Mouse (Mus musculus) urinary bladder, postnatal 10 days (tissue): Measurements from ENCODE around the gene Dcn.

Experiments
- DNase-seq: peaks from one replicate; pipeline ENCODE4 v3.0.0; 2022; ENCODE audit warnings: low spot score

Dcn gene

GRCm38 (mm10) chr10:97479004-97479766, at the start of gene Dcn:
Gene Dcn (plus strand): TSS chr10:97479609.
- no peak for DNase-seq

- DNase-seq, result no peak
Measured at GRCm38 (mm10) chr10:97436662-97437061, 42.7 kb upstream of the Dcn start.

GRCm38 (mm10) chr10:97442300-97442699, 37.1 kb upstream of the Dcn start:
- no peak for DNase-seq

GRCm38 (mm10) chr10:97446486-97446885, 32.9 kb upstream of the Dcn start:
- DNase-seq, result no peak

GRCm38 (mm10) chr10:97452886-97453285, 26.5 kb upstream of the Dcn start:
- no peak for DNase-seq

- DNase-seq, result no peak
Measured at GRCm38 (mm10) chr10:97453529-97453928, 25.9 kb upstream of the Dcn start.

- DNase-seq, result no peak
Measured at GRCm38 (mm10) chr10:97456993-97457392, 22.4 kb upstream of the Dcn start.

GRCm38 (mm10) chr10:97466818-97467217, 12.6 kb upstream of the Dcn start:
- DNase-seq, result no peak

GRCm38 (mm10) chr10:97469411-97470140, 9.8 kb upstream of the Dcn start:
- DNase-seq, result no peak

GRCm38 (mm10) chr10:97475460-97475859, 3.9 kb upstream of the Dcn start:
- DNase-seq, result no peak

- DNase-seq, result no peak
Measured at GRCm38 (mm10) chr10:97478259-97478658, 1.1 kb upstream of the Dcn start.

GRCm38 (mm10) chr10:97482150-97482549, 2.7 kb downstream of the Dcn start:
- DNase-seq, result no peak

GRCm38 (mm10) chr10:97484049-97484448, 4.6 kb downstream of the Dcn start:
- DNase-seq, result no peak

GRCm38 (mm10) chr10:97485151-97485550, 5.7 kb downstream of the Dcn start:
- DNase-seq, result no peak

GRCm38 (mm10) chr10:97486085-97486484, 6.7 kb downstream of the Dcn start:
- no peak for DNase-seq

- no peak for DNase-seq
Measured at GRCm38 (mm10) chr10:97487269-97487989, 8.0 kb downstream of the Dcn start.

GRCm38 (mm10) chr10:97492367-97492980, 13.1 kb downstream of the Dcn start:
- DNase-seq, result no peak

GRCm38 (mm10) chr10:97497646-97498045, 18.2 kb downstream of the Dcn start:
- no peak for DNase-seq

- no peak for DNase-seq
Measured at GRCm38 (mm10) chr10:97523366-97523765, 44.0 kb downstream of the Dcn start.

- no peak for DNase-seq
Measured at GRCm38 (mm10) chr10:97535697-97536096, 56.3 kb downstream of the Dcn start.

- DNase-seq, result no peak
Measured at GRCm38 (mm10) chr10:97536921-97537320, 57.5 kb downstream of the Dcn start.

- no peak for DNase-seq
Measured at GRCm38 (mm10) chr10:97538202-97538601, 58.8 kb downstream of the Dcn start.
